Mouse (Mus musculus) embryonic facial prominence, embryonic 10.5 days (tissue): ENCODE measurements around the gene St3gal3. TPM values are rescaled to one million over a fixed set of nuclear protein-coding genes. Genes with fewer than 3 reads are reported as not detected.
A peak's percentile ranks its signal among the peaks of the same experiment; 100 is the strongest.

ENCODE experiments used
- DNase-seq: peaks from one replicate; pipeline ENCODE4 v3.0.0-alpha.2; 2017; ENCODE audit warnings: low spot score
- H3K27ac ChIP-seq: fragments of 300-500 bp; sonication (generic); replicated peaks from 2 replicates; pipeline ENCODE4 v1.5.1; 2016; ENCODE audit warnings: mild to moderate bottlenecking
- H3K27me3 ChIP-seq: fragments of 300-500 bp; sonication (generic); replicated peaks from 2 replicates; pipeline ENCODE4 v1.6.1; 2016; ENCODE audit warnings: low read depth, mild to moderate bottlenecking; ENCODE audit not compliant: poor library complexity, severe bottlenecking
- H3K36me3 ChIP-seq: fragments of 300-500 bp; sonication (generic); replicated peaks from 2 replicates; pipeline ENCODE4 v1.6.1; 2016; ENCODE audit warnings: mild to moderate bottlenecking, moderate library complexity
- H3K4me1 ChIP-seq: fragments of 300-500 bp; sonication (generic); 2 replicates; pipeline ENCODE4 v1.6.1; 2016
- H3K4me3 ChIP-seq: fragments of 300-500 bp; sonication (generic); 2 replicates; pipeline ENCODE4 v1.5.1; 2016; ENCODE audit warnings: mild to moderate bottlenecking, moderate library complexity
- H3K9me3 ChIP-seq: fragments of 300-500 bp; sonication (generic); 2 replicates; pipeline ENCODE4 v1.6.1; 2016; ENCODE audit warnings: mild to moderate bottlenecking
- WGBS: fragments of 180-500 bp; shearing (Covaris S2); methylation state at CpG from one replicate; pipeline ENCODE4 v1.1.7; 2016; 5-methylcytosine and 5-hydroxymethylcytosine counted together
- polyA plus RNA-seq: library from polyadenylated mRNA; unstranded; fragments of >200 nt; fragmentation: Nextera tagmentation; extraction: Ambion mirVana; gene quantifications from 2 replicates; pipeline ENCODE4 v1.2.1, GENCODE M21; 2016

Gene St3gal3
- polyA plus RNA-seq, 1 experiment from 2014 or later = 7.4 TPM

GRCm38 (mm10) chr4:118058116-118058677 is 76.5 kb downstream of the St3gal3 start:
- no peak for DNase-seq
- Histone ChIP-seq H3K36me3 (no peaks in the 10 kb centered on the region; the same call in 1 of the 2 replicates), H3K9me3 (no peaks in the 10 kb centered on the region), H3K4me1 (peaks cover 47% of the 10 kb centered on the region), H3K4me3 (no peak overlapping the region), H3K27me3 (no peaks in the 10 kb centered on the region), H3K27ac (0 out of 2 replicates have a peak overlapping the region, but pooled peaks have one; percentile 5)
- 77% methylated on average over 12 of the region's 12 CpGs for WGBS

GRCm38 (mm10) chr4:118057076-118057475 is 77.6 kb downstream of the St3gal3 start:
- Histone ChIP-seq H3K27ac (no peak overlapping the region), H3K4me1 (peaks cover 42% of the 10 kb centered on the region)
- 71% methylated on average over 2 of the region's 2 CpGs for WGBS

GRCm38 (mm10) chr4:118054615-118055014 is 80.1 kb downstream of the St3gal3 start:
- Histone ChIP-seq H3K9me3 (no peaks in the 10 kb centered on the region), H3K4me1 (peaks cover 30% of the 10 kb centered on the region), H3K27me3 (no peaks in the 10 kb centered on the region), H3K27ac (no peak overlapping the region), H3K4me3 (no peak overlapping the region), H3K36me3 (no peaks in the 10 kb centered on the region; the same call in 1 of the 2 replicates)
- WGBS = 79% methylated on average over 8 of the region's 8 CpGs
- no peak for DNase-seq

More at GRCm38 (mm10) chr4:118057076-118057475, 77.6 kb downstream of the St3gal3 start:
- Histone ChIP-seq H3K27me3 (no peaks in the 10 kb centered on the region), H3K9me3 (no peaks in the 10 kb centered on the region), H3K36me3 (no peaks in the 10 kb centered on the region; the same call in 1 of the 2 replicates), H3K4me3 (no peak overlapping the region)
- DNase-seq = no peak

- WGBS = 87% methylated on average over 6 of the region's 6 CpGs
- Histone ChIP-seq H3K4me3 (no peak overlapping the region), H3K27ac (no peak overlapping the region), H3K36me3 (no peaks in the 10 kb centered on the region; the same call in 1 of the 2 replicates), H3K27me3 (no peaks in the 10 kb centered on the region), H3K9me3 (no peaks in the 10 kb centered on the region), H3K4me1 (peaks cover 29% of the 10 kb centered on the region)
- DNase-seq = no peak
These were observed 80.8 kb downstream of the St3gal3 start for GRCm38 (mm10) chr4:118053904-118054303.

GRCm38 (mm10) chr4:118049606-118050302 is 85.0 kb downstream of the St3gal3 start:
- Histone ChIP-seq H3K27ac (no peak overlapping the region), H3K36me3 (no peaks in the 10 kb centered on the region; the same call in 1 of the 2 replicates), H3K27me3 (no peaks in the 10 kb centered on the region), H3K4me1 (peaks cover 15% of the 10 kb centered on the region), H3K9me3 (no peaks in the 10 kb centered on the region), H3K4me3 (no peak overlapping the region)
- no peak for DNase-seq
- WGBS = 81% methylated on average over 12 of the region's 12 CpGs

GRCm38 (mm10) chr4:118044510-118044909 is 90.2 kb downstream of the St3gal3 start:
- Histone ChIP-seq H3K27ac (no peak overlapping the region), H3K9me3 (no peaks in the 10 kb centered on the region), H3K4me1 (peaks cover 23% of the 10 kb centered on the region), H3K27me3 (no peaks in the 10 kb centered on the region), H3K4me3 (no peak overlapping the region), H3K36me3 (no peaks in the 10 kb centered on the region)
- DNase-seq = no peak
- WGBS = 68% methylated on average over 9 of the region's 9 CpGs

GRCm38 (mm10) chr4:118043331-118044002 is 91.2 kb downstream of the St3gal3 start:
- Histone ChIP-seq H3K27me3 (no peaks in the 10 kb centered on the region), H3K27ac (no peak overlapping the region), H3K4me1 (peaks cover 23% of the 10 kb centered on the region), H3K4me3 (no peak overlapping the region), H3K36me3 (no peaks in the 10 kb centered on the region), H3K9me3 (no peaks in the 10 kb centered on the region)
- no peak for DNase-seq
- WGBS = 88% methylated on average over 8 of the region's 8 CpGs

GRCm38 (mm10) chr4:118042671-118043320 is 91.9 kb downstream of the St3gal3 start:
- DNase-seq = no peak
- Histone ChIP-seq H3K27me3 (no peaks in the 10 kb centered on the region), H3K9me3 (no peaks in the 10 kb centered on the region), H3K4me1 (peaks cover 24% of the 10 kb centered on the region), H3K4me3 (no peak overlapping the region), H3K27ac (no peak overlapping the region), H3K36me3 (no peaks in the 10 kb centered on the region)
- 77% methylated on average over 7 of the region's 7 CpGs for WGBS

- H3K9me3 ChIP-seq = no peaks in the 10 kb centered on the region
- H3K36me3 ChIP-seq = no peaks in the 10 kb centered on the region
- no peak for DNase-seq
- peaks cover 31% of the 10 kb centered on the region for H3K4me1 ChIP-seq
- no peak overlapping the region for H3K27ac ChIP-seq
- WGBS = 85% methylated on average over 9 of the region's 9 CpGs
- H3K27me3 ChIP-seq = no peaks in the 10 kb centered on the region
- H3K4me3 ChIP-seq = no peak overlapping the region
These were observed 93.6 kb downstream of the St3gal3 start for GRCm38 (mm10) chr4:118041145-118041544.

GRCm38 (mm10) chr4:118040650-118041049 is 94.1 kb downstream of the St3gal3 start:
- H3K4me1 ChIP-seq = peaks cover 31% of the 10 kb centered on the region
- H3K4me3 ChIP-seq = no peak overlapping the region
- no peaks in the 10 kb centered on the region for H3K27me3 ChIP-seq
- 80% methylated on average over 4 of the region's 4 CpGs for WGBS
- H3K9me3 ChIP-seq = no peaks in the 10 kb centered on the region
- H3K27ac ChIP-seq = peak overlapping the region; percentile 48; the same call in 1 of the 2 replicates
- H3K36me3 ChIP-seq = no peaks in the 10 kb centered on the region
- DNase-seq = no peak

- Histone ChIP-seq H3K36me3 (no peaks in the 10 kb centered on the region), H3K4me3 (no peak overlapping the region), H3K4me1 (peaks cover 28% of the 10 kb centered on the region), H3K27me3 (no peaks in the 10 kb centered on the region), H3K27ac (no peak overlapping the region; the same call in 1 of the 2 replicates), H3K9me3 (no peaks in the 10 kb centered on the region)
- DNase-seq = no peak
- 91% methylated on average over 5 of the region's 5 CpGs for WGBS
These were observed 94.8 kb downstream of the St3gal3 start for GRCm38 (mm10) chr4:118039964-118040363.

- Histone ChIP-seq H3K9me3 (no peaks in the 10 kb centered on the region), H3K4me1 (peaks cover 19% of the 10 kb centered on the region), H3K4me3 (no peak overlapping the region), H3K36me3 (no peaks in the 10 kb centered on the region), H3K27ac (no peak overlapping the region), H3K27me3 (no peaks in the 10 kb centered on the region)
- DNase-seq = no peak
- 84% methylated on average over 1 of the region's 1 CpGs for WGBS
These were observed 96.7 kb downstream of the St3gal3 start for GRCm38 (mm10) chr4:118038023-118038422.
